Mouse (Mus musculus) thymus, adult 2 months (tissue): Measurements from ENCODE around the gene Thra.

Source experiments
- CTCF ChIP-seq: fragments of 200-500 bp; IDR thresholded peaks from 2 replicates; pipeline ENCODE4 v1.5.1; 2012; ENCODE audit warnings: mild to moderate bottlenecking, control low read depth, low read length, moderate library complexity, borderline replicate concordance; ENCODE audit not compliant: control insufficient read depth, poor library complexity, insufficient read depth; ENCODE audit errors: extremely low read depth
- POLR2A ChIP-seq: fragments of 200-500 bp; IDR thresholded peaks from 2 replicates; pipeline ENCODE4 v1.6.1; 2012; ENCODE audit warnings: mild to moderate bottlenecking, low read length, control low read depth, moderate library complexity; ENCODE audit not compliant: control insufficient read depth, poor library complexity, insufficient read depth; ENCODE audit errors: extremely low read depth

DNA sequence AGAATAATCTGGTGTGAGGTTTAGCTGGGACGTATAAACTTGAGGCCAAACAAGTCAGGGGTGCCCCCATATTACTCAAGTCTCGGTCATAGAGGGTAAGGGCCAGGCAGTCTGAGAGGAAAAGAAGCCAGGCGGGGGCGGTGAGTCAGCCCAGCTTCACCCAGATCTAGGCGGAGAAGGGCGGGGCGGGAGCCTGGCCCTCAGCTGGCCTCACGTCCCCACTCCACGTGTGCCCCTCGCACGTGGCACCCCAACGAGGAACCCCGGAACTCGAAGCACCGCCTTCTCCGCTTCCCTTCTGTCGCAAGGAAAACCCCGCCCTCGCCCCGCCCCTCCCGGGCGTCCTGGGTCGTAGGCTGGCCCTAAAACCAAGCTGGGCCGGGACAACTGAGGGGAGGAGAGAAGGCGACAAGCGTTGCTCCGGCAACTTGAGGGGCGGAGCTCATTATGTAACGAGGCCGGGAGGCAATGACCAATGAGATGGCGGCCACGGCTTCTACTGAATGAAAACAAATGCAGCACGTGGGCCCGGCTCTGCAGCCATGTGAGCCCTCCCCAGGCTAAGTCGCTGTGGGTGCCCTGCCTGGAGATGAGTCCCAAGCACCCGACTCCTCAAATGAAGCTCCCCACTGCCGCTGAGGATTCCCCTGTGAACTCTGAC, 33.3 kb downstream of the Thra start:
- peak; percentile 42; the same call in 1 of the 2 replicates for TF ChIP-seq CTCF
- TF ChIP-seq POLR2A, result peak; percentile 27; the same call in 1 of the 2 replicates
